Mouse (Mus musculus): ENCODE data around the gene Sprr2d. TPM values are rescaled to one million over a fixed set of nuclear protein-coding genes. Genes with fewer than 3 reads are reported as not detected.

Sprr2d gene
- polyA plus RNA-seq (2015; fragmentation: Nextera tagmentation; extraction: Ambion mirVana), result not detected in 2 replicates

DNA sequence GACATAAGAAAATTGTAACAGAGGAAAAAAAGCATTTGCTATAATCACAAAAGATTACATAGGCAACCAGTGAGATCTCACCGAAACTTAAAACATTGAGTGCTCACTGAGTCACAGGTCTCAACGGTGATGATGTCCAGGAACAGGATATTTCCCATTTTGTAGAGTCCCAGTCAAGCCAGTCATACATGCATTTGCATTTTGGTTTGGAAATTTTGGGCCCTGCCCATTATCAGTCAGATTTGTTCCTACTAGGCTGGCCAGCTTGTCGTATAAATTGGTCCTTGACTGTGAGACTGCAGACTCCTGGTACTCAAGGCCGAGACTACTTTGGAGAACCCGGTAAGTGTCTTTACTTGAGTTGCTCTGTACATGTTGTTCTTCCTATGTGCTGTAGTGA is at the start of gene Sprr2d:
Gene Sprr2d, plus strand, starts transcription at position 301 of the 400 bp plus-strand sequence.
- ATAC-seq (ENCODE audit: low read depth), result no peak
- Histone ChIP-seq H3K4me1 (replicated peaks; ENCODE audit: control insufficient read depth, insufficient read depth, low read length) (no peaks in the 10 kb centered on the region), H3K27ac (ENCODE audit: low read length) (no peak within 1 kb of the TSS), H3K9ac (ENCODE audit: low read length) (no peak within 1 kb of the TSS), H3K36me3 (ENCODE audit: control insufficient read depth, insufficient read depth, low read length) (no peaks in the 10 kb centered on the region), H3K9me3 (ENCODE audit: control insufficient read depth, low read length) (no peaks in the 10 kb centered on the region), H3K4me3 (ENCODE audit: low read length) (no peak within 1 kb of the TSS), H3K27me3 (ENCODE audit: control insufficient read depth, insufficient read depth, low read depth, low read length) (no peaks in the 10 kb centered on the region), H3K4me2 (ENCODE audit: low read depth, low read length) (no peak within 1 kb of the TSS)
- WGBS, result 84% methylated on average over 5 of the region's 5 CpGs

DNA sequence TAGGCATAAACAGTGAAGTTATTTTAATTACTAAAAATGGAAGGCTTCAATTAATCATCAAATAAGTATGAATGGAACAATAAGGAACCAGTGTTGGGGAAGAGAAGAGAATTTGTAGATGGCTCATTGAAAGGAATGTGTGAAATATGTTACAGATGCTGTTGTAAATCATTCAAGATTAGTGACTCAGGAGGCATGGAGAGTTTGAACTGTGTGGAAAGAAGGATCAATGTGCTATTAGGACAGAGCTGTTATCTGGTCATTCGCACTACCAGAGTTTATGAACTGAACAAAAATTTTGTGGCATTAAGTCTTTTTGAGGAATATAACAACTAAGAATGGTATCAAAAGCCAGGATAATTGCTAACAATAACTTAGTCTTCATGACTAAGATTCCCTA is 31.5 kb upstream of the Sprr2d start:
- Histone ChIP-seq H3K4me1 (replicated peaks; ENCODE audit: control insufficient read depth, insufficient read depth, low read length) (no peaks in the 10 kb centered on the region), H3K27ac (ENCODE audit: low read length) (no peak overlapping the region), H3K4me3 (ENCODE audit: low read length) (no peak overlapping the region), H3K9ac (ENCODE audit: low read length) (no peak overlapping the region), H3K9me3 (ENCODE audit: control insufficient read depth, low read length) (no peaks in the 10 kb centered on the region), H3K4me2 (ENCODE audit: low read depth, low read length) (no peak overlapping the region), H3K27me3 (ENCODE audit: control insufficient read depth, insufficient read depth, low read depth, low read length) (no peaks in the 10 kb centered on the region), H3K36me3 (ENCODE audit: control insufficient read depth, insufficient read depth, low read length) (no peaks in the 10 kb centered on the region)
- ATAC-seq (ENCODE audit: low read depth), result no peak
- 83% methylated on average over 1 of the region's 1 CpGs for WGBS

DNA sequence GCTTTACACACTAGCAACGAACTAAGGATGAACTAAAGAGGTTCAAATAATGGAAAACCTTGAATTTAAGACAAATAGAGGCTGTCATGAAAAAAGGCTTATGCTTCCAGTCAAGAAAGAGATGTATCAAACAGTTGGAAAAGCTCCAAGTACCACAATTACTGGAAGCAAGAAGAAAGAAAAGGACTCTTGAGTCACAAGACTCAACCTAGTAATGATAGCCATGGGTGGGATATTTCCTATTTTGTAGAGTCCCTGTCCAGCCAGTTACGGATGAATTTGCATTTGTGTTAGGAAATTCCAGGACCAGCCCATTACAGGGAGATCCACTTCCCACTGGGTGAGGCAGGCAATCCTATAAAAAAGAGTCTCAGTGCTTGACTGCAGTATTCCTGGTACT is 22.6 kb upstream of the Sprr2d start, which contains the start of gene Sprr2b:
Gene Sprr2b, plus strand, starts transcription at position 301 of the 400 bp plus-strand sequence.
- H3K4me2 ChIP-seq (ENCODE audit: low read depth, low read length), result no peak within 1 kb of the TSS
- H3K27ac ChIP-seq (ENCODE audit: low read length), result no peak within 1 kb of the TSS
- WGBS, result 71% methylated on average over 2 of the region's 2 CpGs
- no peaks in the 10 kb centered on the region for H3K4me1 ChIP-seq (replicated peaks; ENCODE audit: control insufficient read depth, insufficient read depth, low read length)
- H3K27me3 ChIP-seq (ENCODE audit: control insufficient read depth, insufficient read depth, low read depth, low read length), result no peaks in the 10 kb centered on the region
- H3K4me3 ChIP-seq (ENCODE audit: low read length), result no peak within 1 kb of the TSS
- H3K36me3 ChIP-seq (ENCODE audit: control insufficient read depth, insufficient read depth, low read length), result no peaks in the 10 kb centered on the region
- H3K9me3 ChIP-seq (ENCODE audit: control insufficient read depth, low read length), result no peaks in the 10 kb centered on the region
- no peak for ATAC-seq (ENCODE audit: low read depth)
- no peak within 1 kb of the TSS for H3K9ac ChIP-seq (ENCODE audit: low read length)

DNA sequence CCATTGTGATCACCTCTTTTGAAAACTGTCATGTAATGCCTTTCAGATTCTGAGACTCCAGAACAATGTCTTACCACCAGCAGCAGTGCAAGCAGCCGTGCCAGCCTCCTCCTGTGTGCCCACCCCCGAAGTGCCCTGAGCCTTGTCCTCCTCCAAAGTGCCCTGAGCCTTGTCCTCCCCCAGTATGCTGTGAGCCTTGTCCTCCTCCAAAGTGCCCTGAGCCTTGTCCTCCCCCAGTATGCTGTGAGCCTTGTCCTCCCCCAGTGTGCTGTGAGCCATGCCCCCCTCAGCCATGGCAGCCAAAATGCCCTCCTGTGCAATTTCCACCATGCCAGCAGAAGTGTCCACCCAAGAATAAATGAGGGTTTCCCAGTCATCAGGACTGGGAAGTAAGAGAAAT is 21.6 kb upstream of the Sprr2d start:
- 89% methylated on average over 2 of the region's 2 CpGs for WGBS
- no peak for ATAC-seq (ENCODE audit: low read depth)
- Histone ChIP-seq H3K36me3 (ENCODE audit: control insufficient read depth, insufficient read depth, low read length) (no peaks in the 10 kb centered on the region), H3K4me1 (replicated peaks; ENCODE audit: control insufficient read depth, insufficient read depth, low read length) (no peaks in the 10 kb centered on the region), H3K4me2 (ENCODE audit: low read depth, low read length) (no peak overlapping the region), H3K9me3 (ENCODE audit: control insufficient read depth, low read length) (no peaks in the 10 kb centered on the region), H3K4me3 (ENCODE audit: low read length) (no peak overlapping the region), H3K27ac (ENCODE audit: low read length) (no peak overlapping the region), H3K9ac (ENCODE audit: low read length) (no peak overlapping the region), H3K27me3 (ENCODE audit: control insufficient read depth, insufficient read depth, low read depth, low read length) (no peaks in the 10 kb centered on the region)

DNA sequence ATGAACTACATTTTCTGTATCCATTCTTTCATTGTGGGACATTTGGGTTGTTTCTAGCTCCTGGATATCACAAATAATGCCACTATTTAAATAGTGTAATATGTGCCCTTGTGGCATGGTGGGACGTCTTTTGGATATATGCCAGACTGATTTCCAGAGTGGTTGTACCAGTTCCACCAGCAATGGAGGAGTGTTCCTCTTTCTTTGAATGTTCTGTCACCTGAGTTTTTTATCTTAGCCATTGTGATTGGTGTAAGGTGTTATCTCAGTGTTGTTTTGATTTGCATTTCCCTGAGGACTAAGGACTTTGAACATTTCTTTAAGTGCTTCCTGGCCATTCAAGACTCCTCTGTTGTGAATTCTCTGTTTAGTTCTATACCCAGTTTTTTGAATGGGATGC is 2.7 kb upstream of the Sprr2d start:
- no peaks in the 10 kb centered on the region for H3K27me3 ChIP-seq (ENCODE audit: control insufficient read depth, insufficient read depth, low read depth, low read length)
- no peak overlapping the region for H3K4me3 ChIP-seq (ENCODE audit: low read length)
- H3K27ac ChIP-seq (ENCODE audit: low read length), result no peak overlapping the region
- no peaks in the 10 kb centered on the region for H3K36me3 ChIP-seq (ENCODE audit: control insufficient read depth, insufficient read depth, low read length)
- H3K4me2 ChIP-seq (ENCODE audit: low read depth, low read length), result no peak overlapping the region
- 53% methylated on average over 1 of the region's 1 CpGs for WGBS
- ATAC-seq (ENCODE audit: low read depth), result no peak
- H3K9me3 ChIP-seq (ENCODE audit: control insufficient read depth, low read length), result no peaks in the 10 kb centered on the region
- H3K4me1 ChIP-seq (replicated peaks; ENCODE audit: control insufficient read depth, insufficient read depth, low read length), result no peaks in the 10 kb centered on the region
- no peak overlapping the region for H3K9ac ChIP-seq (ENCODE audit: low read length)

DNA sequence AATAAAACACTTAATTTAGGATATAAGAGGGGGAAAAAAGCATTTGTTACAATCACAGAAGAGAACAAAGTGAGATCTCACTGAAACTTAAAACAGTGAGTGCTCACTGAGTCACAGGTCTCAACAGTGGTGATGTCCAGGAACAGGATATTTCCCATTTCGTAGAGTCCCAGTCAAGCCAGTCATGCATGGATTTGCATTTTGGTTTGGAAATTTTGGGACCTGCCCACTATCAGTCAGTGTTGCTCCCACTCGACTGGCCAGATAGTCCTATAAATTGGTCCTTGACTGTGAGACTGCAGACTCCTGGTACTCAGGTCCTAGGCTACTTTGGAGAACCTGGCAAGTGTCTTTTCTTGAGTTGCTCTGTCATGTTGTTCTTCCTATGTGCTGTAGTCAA is 12.9 kb downstream of the Sprr2d start, which contains the start of gene Sprr2e:
Gene Sprr2e, plus strand, starts transcription at position 301 of the 400 bp plus-strand sequence.
- no peak for ATAC-seq (ENCODE audit: low read depth)

DNA sequence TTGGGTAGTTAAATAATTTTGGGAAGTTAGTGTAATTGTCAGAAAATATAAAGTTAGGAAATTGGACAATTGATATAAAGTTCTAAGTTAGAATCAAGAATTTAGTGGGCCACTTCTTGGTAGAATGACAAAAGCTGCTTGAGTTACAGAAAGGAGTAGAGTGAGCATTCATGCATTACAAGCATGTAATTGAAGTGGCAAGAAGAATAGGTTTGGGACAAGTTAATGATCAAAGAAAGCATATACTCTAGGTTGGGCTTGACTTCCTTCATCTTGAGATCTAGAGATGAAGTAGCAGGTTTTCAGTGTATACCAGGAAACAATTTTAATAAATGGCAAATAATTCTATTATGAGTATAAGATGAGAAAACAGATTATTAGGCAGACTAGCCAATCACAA is 22.7 kb downstream of the Sprr2d start:
- H3K27me3 ChIP-seq (ENCODE audit: control insufficient read depth, insufficient read depth, low read depth, low read length), result no peaks in the 10 kb centered on the region
- no peaks in the 10 kb centered on the region for H3K4me1 ChIP-seq (replicated peaks; ENCODE audit: control insufficient read depth, insufficient read depth, low read length)
- no peak overlapping the region for H3K9ac ChIP-seq (ENCODE audit: low read length)
- no peak overlapping the region for H3K4me3 ChIP-seq (ENCODE audit: low read length)
- H3K9me3 ChIP-seq (ENCODE audit: control insufficient read depth, low read length), result no peaks in the 10 kb centered on the region; the same call in 1 of the 2 replicates
- no peak for ATAC-seq (ENCODE audit: low read depth)
- H3K27ac ChIP-seq (ENCODE audit: low read length), result no peak overlapping the region
- no peak overlapping the region for H3K4me2 ChIP-seq (ENCODE audit: low read depth, low read length)
- H3K36me3 ChIP-seq (ENCODE audit: control insufficient read depth, insufficient read depth, low read length), result no peaks in the 10 kb centered on the region

More for the DNA sequence above, 12.9 kb downstream of the Sprr2d start, which contains the start of gene Sprr2e:
- Histone ChIP-seq H3K4me2 (ENCODE audit: low read depth, low read length) (no peak within 1 kb of the TSS), H3K27ac (ENCODE audit: low read length) (no peak within 1 kb of the TSS), H3K9me3 (ENCODE audit: control insufficient read depth, low read length) (no peaks in the 10 kb centered on the region), H3K27me3 (ENCODE audit: control insufficient read depth, insufficient read depth, low read depth, low read length) (no peaks in the 10 kb centered on the region), H3K4me1 (replicated peaks; ENCODE audit: control insufficient read depth, insufficient read depth, low read length) (no peaks in the 10 kb centered on the region), H3K36me3 (ENCODE audit: control insufficient read depth, insufficient read depth, low read length) (no peaks in the 10 kb centered on the region), H3K9ac (ENCODE audit: low read length) (no peak within 1 kb of the TSS), H3K4me3 (ENCODE audit: low read length) (no peak within 1 kb of the TSS)
- WGBS, result 70% methylated on average over 2 of the region's 2 CpGs

DNA sequence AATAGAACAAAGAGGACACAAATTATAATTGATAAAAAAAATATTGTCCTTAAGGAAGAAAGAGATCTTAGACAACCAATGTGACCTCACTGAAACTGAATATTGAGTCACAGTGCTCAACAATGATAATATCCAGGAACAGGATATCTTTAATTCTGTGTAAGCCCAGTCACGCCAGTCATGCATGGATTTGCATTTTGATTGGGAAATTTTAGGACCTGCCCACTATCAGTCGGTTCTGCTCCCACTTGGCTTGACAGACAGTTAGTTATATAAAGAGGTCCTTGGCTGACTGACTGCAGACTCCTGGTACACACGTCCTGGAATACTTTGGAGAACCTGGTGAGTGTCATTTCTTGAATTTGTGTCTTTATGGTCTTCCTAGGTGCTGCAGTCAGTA is 25.9 kb downstream of the Sprr2d start, which contains the start of gene Sprr2f:
Gene Sprr2f, plus strand, starts transcription at position 301 of the 400 bp plus-strand sequence.
- Histone ChIP-seq H3K4me1 (replicated peaks; ENCODE audit: control insufficient read depth, insufficient read depth, low read length) (no peaks in the 10 kb centered on the region), H3K27me3 (ENCODE audit: control insufficient read depth, insufficient read depth, low read depth, low read length) (no peaks in the 10 kb centered on the region)

DNA sequence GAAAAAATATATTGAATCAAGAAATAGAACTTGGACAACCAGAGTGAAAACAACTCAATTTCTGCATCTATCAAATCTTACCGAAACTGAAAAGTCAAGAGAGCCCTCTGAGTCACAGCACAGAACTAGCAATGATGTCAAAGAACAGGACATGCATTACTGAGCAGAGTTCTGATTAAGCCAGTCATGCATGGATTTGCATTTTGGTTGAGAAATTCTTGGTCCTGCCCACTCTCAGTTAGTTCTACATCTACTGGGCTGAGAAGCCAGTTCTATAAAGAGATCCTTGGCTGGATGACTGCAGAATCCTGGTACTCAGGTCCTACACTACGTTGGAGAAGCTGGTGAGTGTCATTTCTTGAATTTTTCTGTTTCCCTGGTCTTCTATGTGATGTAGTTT is 34.7 kb downstream of the Sprr2d start:
- Histone ChIP-seq H3K9me3 (ENCODE audit: control insufficient read depth, low read length) (no peaks in the 10 kb centered on the region), H3K36me3 (ENCODE audit: control insufficient read depth, insufficient read depth, low read length) (no peaks in the 10 kb centered on the region), H3K27me3 (ENCODE audit: control insufficient read depth, insufficient read depth, low read depth, low read length) (no peaks in the 10 kb centered on the region), H3K9ac (ENCODE audit: low read length) (no peak overlapping the region), H3K4me1 (replicated peaks; ENCODE audit: control insufficient read depth, insufficient read depth, low read length) (no peaks in the 10 kb centered on the region), H3K27ac (ENCODE audit: low read length) (no peak overlapping the region), H3K4me2 (ENCODE audit: low read depth, low read length) (no peak overlapping the region), H3K4me3 (ENCODE audit: low read length) (no peak overlapping the region)
- no peak for ATAC-seq (ENCODE audit: low read depth)
- WGBS, result 63% methylated on average over 2 of the region's 2 CpGs

More for the DNA sequence above, 25.9 kb downstream of the Sprr2d start, which contains the start of gene Sprr2f:
- Histone ChIP-seq H3K27ac (ENCODE audit: low read length) (no peak within 1 kb of the TSS), H3K4me3 (ENCODE audit: low read length) (no peak within 1 kb of the TSS), H3K9me3 (ENCODE audit: control insufficient read depth, low read length) (no peaks in the 10 kb centered on the region), H3K36me3 (ENCODE audit: control insufficient read depth, insufficient read depth, low read length) (no peaks in the 10 kb centered on the region), H3K9ac (ENCODE audit: low read length) (no peak within 1 kb of the TSS), H3K4me2 (ENCODE audit: low read depth, low read length) (no peak within 1 kb of the TSS)
- WGBS, result 74% methylated on average over 3 of the region's 3 CpGs
- no peak for ATAC-seq (ENCODE audit: low read depth)

DNA sequence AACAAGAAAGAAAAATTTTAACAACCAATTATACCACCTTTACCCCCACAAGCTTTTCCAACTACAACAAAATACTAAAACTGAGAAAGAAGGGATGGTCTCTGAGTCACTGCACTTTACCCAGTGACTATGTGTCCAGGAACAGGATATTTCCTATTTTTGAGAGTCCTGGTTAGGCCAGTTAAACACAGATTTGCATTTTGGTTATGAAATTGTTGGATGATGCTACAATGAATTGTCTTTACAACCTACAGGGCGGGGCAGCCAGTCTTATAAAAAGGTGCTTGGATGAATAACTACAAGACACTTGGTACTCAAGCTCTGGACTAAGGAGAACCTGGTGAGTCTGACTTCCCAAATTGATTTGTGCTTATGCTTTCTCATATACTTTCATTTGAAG is 46.4 kb downstream of the Sprr2d start, which contains the start of gene Sprr2h:
Gene Sprr2h, plus strand, starts transcription at position 301 of the 400 bp plus-strand sequence.
- Histone ChIP-seq H3K27ac (ENCODE audit: low read length) (no peak within 1 kb of the TSS), H3K4me2 (ENCODE audit: low read depth, low read length) (no peak within 1 kb of the TSS), H3K4me1 (replicated peaks; ENCODE audit: control insufficient read depth, insufficient read depth, low read length) (no peaks in the 10 kb centered on the region), H3K27me3 (ENCODE audit: control insufficient read depth, insufficient read depth, low read depth, low read length) (no peaks in the 10 kb centered on the region), H3K4me3 (ENCODE audit: low read length) (no peak within 1 kb of the TSS), H3K9me3 (ENCODE audit: control insufficient read depth, low read length) (no peaks in the 10 kb centered on the region), H3K9ac (ENCODE audit: low read length) (no peak within 1 kb of the TSS), H3K36me3 (ENCODE audit: control insufficient read depth, insufficient read depth, low read length) (no peaks in the 10 kb centered on the region)
- ATAC-seq (ENCODE audit: low read depth), result no peak
- WGBS, result 70% methylated on average over 1 of the region's 1 CpGs

Data from lung, embryonic 16.5 days (tissue).